Mouse (Mus musculus) adrenal gland, postnatal 4 days (tissue): ENCODE data around the gene Polr3h. TPM values are rescaled to one million over a fixed set of nuclear protein-coding genes. Genes with fewer than 3 reads are reported as not detected.
"Not testable (repeated sequence)": the region's sequence is repeated elsewhere in the genome, so short reads cannot be mapped to it uniquely, and the experiment has no call there.

ENCODE experiments used
- DNase-seq, 2 experiments: peaks; one replicate each; pipeline ENCODE4 v3.0.0; 2021 to 2022; ENCODE audit warnings: low spot score in 2 of 2, mixed read lengths in 2 of 2
- long read RNA-seq, 2 experiments: library from polyadenylated mRNA; stranded (forward); transcript quantifications; one replicate each; pipeline ENCODE4 v2.0.0; 2021
- total RNA-seq, 2 experiments: library from RNA; stranded (reverse); gene quantifications; 2 replicates each; pipeline ENCODE4 v1.2.3; 2021

Gene Polr3h
- 10 to 100 TPM; 25.3 to 27.9 TPM for total RNA-seq
- long read RNA-seq, experiment 1, transcript Polr3h-201 (6 exons, 2,542 nt), result major isoform, 47 of 63 reads
- long read RNA-seq, experiment 1, partial matches to known transcripts, result 3 of 63 reads
- long read RNA-seq, experiment 1, other reads (novel, unspliced or antisense), result 9 of 63 reads
- long read RNA-seq, experiment 2, transcript Polr3h-201 (6 exons, 2,542 nt), result major isoform, 55 of 70 reads
- long read RNA-seq, experiment 2, partial matches to known transcripts, result 2 of 70 reads
- long read RNA-seq, experiment 2, other reads (novel, unspliced or antisense), result 11 of 70 reads

DNA sequence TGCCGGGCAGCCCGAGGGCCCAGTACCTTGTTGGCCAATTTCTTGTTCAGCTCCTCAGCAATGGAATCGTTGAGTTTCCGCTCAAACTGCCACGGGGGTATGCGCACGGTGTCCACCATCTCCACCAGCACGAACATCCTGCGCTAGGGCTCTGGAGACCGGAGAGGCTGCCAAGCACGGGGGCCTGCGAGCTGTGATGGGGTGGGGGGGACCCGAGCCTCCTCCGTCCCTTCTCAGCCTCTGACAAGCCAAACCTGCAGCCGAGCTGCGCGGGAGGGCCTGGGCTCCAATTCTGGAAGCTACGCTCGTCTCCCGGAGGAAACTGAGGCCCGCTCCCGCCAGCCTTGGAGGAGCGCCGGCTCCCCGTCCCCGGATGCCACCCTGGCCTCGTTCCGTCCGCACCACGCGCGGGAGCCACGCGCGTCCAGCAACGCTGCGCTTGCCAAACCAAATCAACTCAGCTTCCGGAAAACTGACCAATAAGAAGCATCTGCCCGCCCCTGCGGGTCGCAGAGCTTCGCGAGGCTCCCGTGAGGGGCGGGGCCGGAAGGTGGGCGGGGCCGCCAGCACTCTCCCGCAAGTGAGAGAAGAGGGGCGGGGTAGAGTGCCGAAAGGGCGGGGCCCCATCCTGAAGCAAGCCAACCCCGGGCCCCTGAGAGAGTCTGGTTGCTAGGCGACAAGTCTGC, at the start of gene Polr3h:
Gene Polr3h (minus strand): TSS at position 481 of the 686 bp plus-strand sequence.
- peak; percentile 74 to 89 for DNase-seq

- DNase-seq, result not testable (repeated sequence)
Measured at GRCm38 (mm10) chr15:81975156-81975555, 49.1 kb upstream of the Polr3h start.

- not testable (repeated sequence) for DNase-seq
Measured at GRCm38 (mm10) chr15:81970498-81970897, 44.5 kb upstream of the Polr3h start.

DNA sequence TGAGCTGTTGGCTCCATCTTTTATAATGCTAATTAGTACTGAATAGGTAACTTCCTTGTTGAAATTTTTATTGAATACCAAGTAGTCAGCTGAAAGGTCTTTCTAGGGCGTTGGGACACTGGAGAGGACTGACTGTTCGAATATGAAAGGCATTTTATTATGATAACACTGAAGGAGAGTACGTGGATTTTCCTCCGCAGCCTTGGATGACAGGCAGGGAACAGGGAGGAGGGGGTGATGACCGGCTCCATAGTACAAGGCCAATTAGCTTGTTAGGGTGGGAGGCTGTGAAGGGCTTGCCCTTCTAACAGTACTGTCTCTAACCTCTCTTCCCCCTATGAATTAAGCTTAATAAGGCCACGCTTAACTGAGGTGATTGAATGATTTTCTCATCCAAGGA, 43.6 kb upstream of the Polr3h start:
- DNase-seq, result not testable (repeated sequence)

DNA sequence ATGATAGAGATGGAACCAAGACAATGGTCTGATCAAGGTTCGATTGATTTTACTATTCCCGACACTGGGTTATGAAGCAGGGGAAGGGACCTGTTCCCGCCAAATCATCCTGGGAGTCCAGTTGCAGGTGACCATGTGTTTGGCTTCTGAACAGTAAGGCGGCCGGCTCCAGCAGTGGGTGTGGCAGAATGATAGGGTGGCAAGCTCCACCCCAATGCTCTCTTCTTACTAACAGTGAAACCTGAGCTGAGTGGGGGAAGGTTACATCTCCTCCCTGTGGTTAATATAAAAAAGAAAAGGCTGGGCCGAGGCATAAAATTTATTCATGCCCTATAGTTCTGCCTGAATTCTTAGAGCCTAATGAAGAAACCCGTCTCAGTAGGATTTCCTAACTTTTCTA, 43.1 kb upstream of the Polr3h start:
- DNase-seq, result no peak

GRCm38 (mm10) chr15:81968447-81968846, 42.4 kb upstream of the Polr3h start:
- no peak for DNase-seq

DNA sequence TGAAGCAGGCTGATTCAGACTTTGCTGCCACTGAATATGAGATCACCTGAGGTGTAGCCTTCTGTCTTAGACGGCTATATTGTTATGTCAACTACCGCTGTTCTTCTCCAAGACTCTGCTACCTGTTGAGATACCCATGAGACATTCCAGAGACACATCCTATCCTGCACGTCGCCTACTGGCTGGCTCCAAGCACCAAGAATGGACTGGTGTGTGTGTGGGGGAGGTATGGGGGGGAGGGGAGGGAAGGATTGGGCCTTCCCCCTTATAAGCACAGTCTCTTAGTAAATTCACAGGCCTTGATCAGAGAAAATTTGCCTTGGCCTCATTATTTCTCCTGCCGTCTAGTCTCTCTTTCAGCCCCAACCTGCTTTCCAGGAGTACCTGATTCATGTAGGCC, 41.8 kb upstream of the Polr3h start:
- DNase-seq, result no peak

DNA sequence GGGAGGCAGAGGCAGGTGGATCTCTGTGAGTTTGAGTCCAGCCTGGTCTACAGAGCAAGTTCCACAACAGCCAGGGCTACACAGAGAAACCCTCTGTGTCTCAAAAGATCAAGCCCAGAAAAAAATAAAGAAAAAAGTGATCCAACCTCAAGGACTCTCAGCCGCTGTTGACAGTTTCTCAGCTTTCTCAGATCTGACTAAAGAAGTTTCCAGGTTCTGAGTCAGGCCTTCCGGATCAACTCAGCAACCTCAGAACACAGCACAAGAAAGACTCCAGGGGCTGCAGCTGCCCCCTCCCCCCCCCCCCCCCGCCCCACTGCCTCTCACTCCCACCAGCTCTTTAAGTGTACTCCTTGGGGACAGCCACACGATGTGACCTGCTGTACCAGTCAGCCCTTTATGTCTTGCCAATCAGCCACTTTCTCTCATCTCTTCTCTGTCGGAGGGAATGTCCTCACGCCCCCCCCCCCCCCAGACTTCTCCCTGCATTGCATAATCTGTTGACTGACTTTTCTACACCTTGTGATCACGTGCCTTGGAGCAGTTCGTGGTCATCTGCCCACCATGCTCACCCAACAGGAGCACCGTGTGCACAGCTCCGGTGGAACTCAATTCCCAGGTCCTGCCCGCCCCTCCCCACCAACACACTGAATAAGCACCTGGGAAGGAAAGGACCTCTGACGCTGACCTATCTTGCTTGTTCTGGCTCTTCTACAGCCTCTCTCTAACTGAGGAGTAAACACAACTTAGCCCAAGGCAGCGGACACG, 40.2 kb upstream of the Polr3h start:
- DNase-seq, result no peak

GRCm38 (mm10) chr15:81964980-81965545, 39.0 kb upstream of the Polr3h start:
- DNase-seq, result no peak

DNA sequence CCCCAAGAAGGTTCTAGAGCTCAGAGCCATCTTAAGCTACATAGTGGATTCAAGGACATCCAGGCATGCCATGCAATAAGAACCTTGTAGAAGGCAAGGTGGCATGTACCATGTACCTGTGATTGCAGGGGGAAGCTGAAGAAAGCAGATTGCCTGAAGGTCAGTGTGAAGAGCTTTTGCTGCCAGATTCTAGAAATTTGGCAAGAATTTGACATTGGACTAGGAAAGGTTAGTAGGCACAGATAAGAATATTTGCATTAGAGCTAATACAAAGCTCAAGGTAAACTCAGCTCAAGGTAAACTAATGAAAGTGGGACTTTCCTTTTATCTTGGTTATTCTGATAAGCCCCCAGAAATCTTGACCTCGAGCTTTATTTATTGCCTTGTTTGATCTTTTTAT, 38.2 kb upstream of the Polr3h start:
- no peak for DNase-seq

GRCm38 (mm10) chr15:81961078-81961451, 35.0 kb upstream of the Polr3h start:
- no peak for DNase-seq

DNA sequence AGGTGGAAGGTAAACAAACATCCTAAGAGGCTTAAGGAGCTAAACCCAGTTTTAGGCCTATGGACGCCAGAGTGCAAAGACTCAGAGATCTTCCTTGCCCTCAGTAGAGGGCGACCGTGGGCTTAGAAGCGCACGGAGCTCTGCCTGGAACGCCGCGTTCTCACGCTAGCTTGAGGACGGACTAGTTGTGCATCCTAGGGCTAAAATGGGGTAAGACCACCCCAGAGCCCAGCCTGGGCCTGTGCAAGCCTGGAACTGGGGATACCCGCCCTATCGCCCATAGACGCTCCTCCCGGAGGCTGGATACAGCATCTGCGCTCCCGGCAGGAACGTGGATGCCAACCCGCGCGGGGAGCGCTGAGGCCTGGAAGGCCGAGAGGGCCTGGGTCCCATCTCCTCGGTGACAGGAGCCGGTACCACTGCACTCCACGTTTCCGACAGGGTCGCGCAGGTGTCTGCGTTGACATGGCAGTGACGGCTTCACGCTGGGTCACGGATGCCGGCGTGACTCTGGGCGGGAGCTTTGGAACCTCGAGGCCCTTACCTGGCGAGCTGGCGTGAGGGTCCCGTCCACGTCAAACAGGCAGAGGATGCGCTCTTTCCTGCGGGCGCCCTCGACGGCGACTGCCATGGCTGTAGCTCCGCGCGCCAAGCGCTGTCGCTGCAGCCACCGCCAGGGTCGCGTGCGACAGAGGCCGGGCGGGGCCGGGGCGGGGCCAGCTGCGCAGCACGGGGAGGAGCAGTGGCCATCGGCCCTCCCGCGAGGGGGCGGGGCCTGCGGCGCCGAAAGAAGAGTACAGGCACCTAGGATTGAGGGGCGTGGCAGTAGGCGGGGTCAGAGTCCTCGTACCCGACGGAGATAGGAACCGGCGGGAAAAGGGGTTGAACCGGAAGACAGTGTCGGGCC, 34.4 kb upstream of the Polr3h start, which contains the start of gene Pmm1:
Gene Pmm1 (minus strand): TSS at position 760 of the 907 bp plus-strand sequence.
- DNase-seq, result peak; percentile 94 to 98

DNA sequence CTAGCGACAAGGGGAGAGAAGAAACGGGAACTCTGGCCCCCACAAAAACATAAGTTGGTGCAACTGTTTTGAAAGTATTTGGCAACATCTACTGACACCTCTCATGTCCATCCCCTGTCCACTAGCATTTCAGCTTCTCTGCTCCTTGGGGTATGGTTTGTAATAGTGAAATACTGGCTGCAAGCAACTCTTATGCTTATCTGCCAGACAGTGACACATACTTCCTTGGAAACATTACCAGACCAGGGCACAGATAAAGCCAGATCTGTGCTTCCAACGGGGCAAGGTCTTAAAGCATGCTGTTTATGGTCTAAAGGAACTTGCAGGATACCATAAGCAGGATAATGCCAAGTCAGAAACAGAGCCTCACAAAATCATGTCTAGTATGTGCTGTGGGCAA, 32.9 kb upstream of the Polr3h start:
- DNase-seq, result no peak

GRCm38 (mm10) chr15:81957598-81957997, 31.6 kb upstream of the Polr3h start:
- no peak for DNase-seq

GRCm38 (mm10) chr15:81956457-81956856, 30.4 kb upstream of the Polr3h start:
- DNase-seq, result no peak

DNA sequence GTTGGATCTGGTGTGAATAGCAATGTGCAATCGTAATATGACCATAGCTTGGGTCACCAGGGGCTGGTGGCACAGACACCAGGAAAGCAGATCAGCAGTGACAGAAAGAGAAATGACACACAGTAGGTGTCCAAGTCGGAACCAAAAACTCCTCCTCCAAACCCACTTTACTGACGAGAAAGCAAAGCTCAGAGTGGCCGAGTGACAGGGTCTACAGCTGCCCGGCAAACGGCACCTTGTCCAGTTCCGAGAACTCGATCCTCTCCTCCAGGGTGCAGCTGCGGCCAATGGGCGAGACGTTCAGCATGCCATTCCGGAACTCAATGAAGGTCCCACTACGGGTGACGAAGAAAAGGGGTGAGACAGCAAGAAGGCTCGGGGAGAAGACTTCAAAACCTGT, 29.4 kb upstream of the Polr3h start:
- no peak for DNase-seq

GRCm38 (mm10) chr15:81954716-81955115, 28.7 kb upstream of the Polr3h start:
- no peak for DNase-seq

DNA sequence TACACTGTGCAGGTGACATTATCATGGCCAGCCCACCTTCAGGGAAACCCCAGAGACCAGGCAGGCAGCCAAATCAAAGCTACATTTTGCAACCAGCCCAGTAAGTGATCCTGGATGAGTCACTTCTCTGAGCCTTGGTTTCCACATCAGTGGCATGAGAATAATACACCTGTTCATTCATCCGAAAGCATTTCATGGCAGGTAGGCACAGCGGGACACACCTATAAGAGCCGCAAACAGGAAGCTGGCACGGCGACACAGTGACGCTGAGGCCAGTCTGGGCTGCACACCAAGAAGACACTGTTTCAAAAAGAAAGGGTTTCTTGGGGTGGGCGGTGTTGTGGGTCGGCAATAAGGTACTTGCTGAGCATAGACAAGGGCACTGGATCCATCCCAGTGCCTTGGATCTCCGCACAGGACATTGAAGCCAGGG, 28.1 kb upstream of the Polr3h start:
- no peak for DNase-seq

- no peak for DNase-seq
Measured at GRCm38 (mm10) chr15:81952310-81952709, 26.3 kb upstream of the Polr3h start.

- DNase-seq, result no peak
Measured at GRCm38 (mm10) chr15:81951159-81951558, 25.1 kb upstream of the Polr3h start.

DNA sequence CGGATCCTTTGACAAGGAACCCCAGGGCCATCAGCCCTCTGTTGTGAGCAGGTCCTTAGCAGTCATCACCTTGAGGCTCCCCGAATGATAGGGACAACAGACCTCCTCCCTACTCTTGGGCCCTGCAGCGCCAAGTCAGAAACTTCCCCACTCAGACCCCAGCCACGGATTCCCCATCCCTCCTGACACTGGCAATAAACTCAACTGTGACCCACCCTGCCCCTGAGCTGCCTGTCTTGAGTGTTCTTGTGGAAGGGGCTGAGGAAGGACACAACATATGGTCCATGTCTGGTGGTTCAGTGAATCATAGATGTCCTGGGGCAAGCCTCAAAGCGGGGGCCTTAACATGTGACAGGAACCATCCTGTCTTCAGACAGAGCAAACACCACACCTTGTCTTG, 24.7 kb upstream of the Polr3h start:
- DNase-seq, result no peak
